Mouse (Mus musculus) mesoderm, embryonic 11.5 days (tissue): ENCODE measurements at regions not wholly inside any gene's neighbourhood (a gene's known extent, or its start where the extent isn't known, plus 50 kb on each side); places are given as distances from the start of the nearest gene placed in this dataset.
A peak's percentile ranks its signal among the peaks of the same experiment; 100 is the strongest.

ENCODE experiments used
- DNase-seq: peaks from one replicate; pipeline ENCODE4 v3.0.0-alpha.2; 2012; ENCODE audit warnings: low read depth, low spot score

GRCm38 (mm10) chr1:56453756-56454155, 183.5 kb downstream of the Hsfy2 start:
- no peak for DNase-seq

GRCm38 (mm10) chr1:56442835-56443234, 194.4 kb downstream of the Hsfy2 start:
- no peak for DNase-seq

- no peak for DNase-seq
Observed at GRCm38 (mm10) chr1:56406786-56407185, 230.4 kb downstream of the Hsfy2 start.

- no peak for DNase-seq
Observed at GRCm38 (mm10) chr1:56403351-56403750, 233.9 kb downstream of the Hsfy2 start.

- DNase-seq, result no peak
Observed at GRCm38 (mm10) chr1:56395832-56396231, 241.4 kb downstream of the Hsfy2 start.

GRCm38 (mm10) chr1:56387086-56387485, 250.1 kb downstream of the Hsfy2 start:
- peak; percentile 14 for DNase-seq

- DNase-seq, result no peak
Observed at GRCm38 (mm10) chr1:56366319-56366718, 270.9 kb downstream of the Hsfy2 start.

- no peak for DNase-seq
Observed at GRCm38 (mm10) chr1:56360857-56361256, 276.4 kb downstream of the Hsfy2 start.

DNA sequence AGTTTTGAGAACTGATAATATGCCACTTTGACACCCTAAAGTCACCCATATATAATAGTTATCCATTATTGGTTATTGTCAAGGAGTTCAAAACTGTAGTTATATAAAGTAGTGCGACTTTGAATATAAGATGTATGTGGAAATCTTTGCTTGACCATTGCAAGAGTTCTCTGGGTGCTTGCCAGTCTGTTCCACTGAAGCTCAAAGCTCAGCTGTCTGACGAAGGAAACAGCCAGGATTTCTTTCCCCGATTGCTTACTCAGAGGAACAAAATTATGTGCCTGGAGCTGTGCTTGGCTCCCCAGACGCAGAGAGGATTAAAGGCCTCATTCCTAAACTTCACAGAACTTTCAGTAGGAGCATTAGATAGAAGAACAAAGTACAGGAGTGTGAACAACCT, 290.6 kb downstream of the Hsfy2 start:
- no peak for DNase-seq

- DNase-seq, result no peak
Observed at GRCm38 (mm10) chr1:56344952-56345351, 292.3 kb downstream of the Hsfy2 start.

DNA sequence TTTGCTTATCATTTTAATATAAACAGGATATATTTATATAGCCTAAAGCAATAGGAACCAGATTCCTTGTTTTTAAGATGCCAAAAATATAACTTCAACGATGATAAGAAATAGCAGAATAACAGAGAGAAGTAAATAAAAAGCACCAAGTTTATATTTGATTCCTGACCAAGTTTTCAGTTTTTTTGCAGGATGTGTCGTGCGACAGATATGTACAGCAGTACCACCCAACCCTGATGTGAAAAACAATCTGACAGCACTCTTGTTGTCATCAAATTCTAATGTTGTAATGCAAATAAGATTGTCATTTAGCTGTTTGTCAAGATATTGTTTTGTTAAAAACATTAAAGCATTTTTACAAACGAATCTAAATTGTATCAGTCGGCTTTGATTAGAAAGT, 309.9 kb downstream of the Hsfy2 start:
- DNase-seq, result no peak

DNA sequence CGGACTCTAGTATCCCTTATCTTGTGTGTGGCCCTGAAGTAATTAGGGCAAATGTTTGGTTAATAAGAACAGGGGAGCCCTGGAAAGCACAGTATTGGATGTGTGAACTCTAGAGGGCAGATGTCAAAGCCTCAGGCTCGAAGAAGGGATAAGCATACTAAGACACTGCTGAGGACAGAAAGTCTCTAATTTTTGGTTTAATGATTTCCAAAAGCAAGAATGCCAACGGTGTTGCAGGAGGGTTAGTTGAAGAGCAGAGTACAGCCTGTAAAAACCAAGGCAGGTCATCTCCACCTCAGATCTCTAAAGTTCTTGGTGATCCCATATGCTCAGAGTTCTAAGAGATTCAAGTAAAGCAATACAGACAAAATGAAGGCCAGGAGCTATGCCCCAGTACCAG, 328.6 kb downstream of the Hsfy2 start:
- DNase-seq, result no peak

- no peak for DNase-seq
Observed at GRCm38 (mm10) chr1:56294391-56294790, 342.8 kb downstream of the Hsfy2 start.

DNA sequence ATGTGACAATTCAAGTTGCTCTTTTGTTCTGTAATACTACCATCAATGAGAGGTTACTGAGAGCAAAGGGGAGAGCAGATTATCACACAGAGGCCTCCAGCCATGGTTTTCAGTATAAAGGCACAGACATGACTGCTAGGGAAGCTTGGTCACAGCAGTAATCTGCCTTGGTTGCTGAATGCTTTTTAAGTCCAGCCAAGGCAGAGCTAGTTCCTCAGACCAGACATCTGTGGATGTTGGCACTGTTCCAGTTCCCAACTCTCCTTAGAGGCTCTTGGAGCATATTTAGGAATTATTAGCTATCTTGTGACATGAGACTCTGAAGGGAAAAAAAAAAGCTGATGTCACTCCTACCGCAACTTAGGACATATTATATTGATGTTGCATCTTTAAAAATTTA, 347.5 kb downstream of the Hsfy2 start:
- peak; percentile 35 for DNase-seq

DNA sequence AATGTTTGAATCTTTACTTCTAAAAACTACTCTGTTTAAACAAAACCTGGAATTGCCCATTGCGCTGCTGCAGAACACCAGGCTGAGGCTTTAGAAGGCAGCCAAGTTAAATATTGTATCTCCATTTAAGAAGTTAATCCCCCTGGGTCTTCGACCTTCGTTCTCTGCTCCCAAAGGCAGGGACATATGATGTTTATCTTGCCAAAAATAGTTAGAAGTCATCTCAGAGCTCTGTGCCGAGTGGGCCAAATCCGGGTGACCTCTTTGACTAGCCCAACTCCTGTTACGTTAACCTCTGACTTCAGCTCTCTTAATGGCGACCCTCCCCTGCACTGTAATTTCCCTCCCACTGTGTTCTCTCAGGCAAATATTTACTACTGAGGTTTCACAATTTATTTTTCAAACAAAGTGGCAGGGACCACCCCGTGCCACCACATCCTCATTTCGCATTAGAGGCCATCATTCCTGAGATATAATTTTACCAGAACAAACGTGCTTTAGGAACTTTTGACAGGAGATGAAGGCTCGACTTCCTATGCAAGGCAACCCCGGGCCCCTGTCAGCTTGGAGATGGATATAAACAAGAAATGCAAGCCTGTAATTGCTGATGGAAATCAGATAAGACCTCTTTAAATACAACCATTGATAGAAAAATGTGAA, 350.7 kb downstream of the Hsfy2 start:
- peak; percentile 17 for DNase-seq

GRCm38 (mm10) chr1:56261708-56262107, 375.5 kb downstream of the Hsfy2 start:
- no peak for DNase-seq

DNA sequence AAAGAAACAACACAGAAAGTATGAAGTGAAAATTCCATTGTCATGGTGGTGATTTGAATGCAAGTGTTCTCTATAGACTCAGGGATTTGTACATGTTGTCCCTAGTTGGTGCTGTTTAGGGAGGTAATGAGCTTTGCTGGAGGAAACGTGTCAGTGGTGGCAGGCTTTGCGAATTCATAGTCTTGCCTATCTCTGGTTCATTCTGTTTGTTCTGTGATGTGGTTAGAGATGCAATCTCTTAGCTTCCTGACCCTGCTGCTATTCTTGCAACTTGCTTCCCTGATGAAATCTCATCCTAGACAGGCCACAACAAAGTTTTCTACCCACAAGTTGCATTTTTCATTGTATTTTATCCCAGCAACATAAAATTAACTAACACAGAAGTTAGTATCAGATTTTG, 376.5 kb downstream of the Hsfy2 start:
- no peak for DNase-seq

- no peak for DNase-seq
Observed at GRCm38 (mm10) chr1:56256839-56257490, 380.3 kb downstream of the Hsfy2 start.

DNA sequence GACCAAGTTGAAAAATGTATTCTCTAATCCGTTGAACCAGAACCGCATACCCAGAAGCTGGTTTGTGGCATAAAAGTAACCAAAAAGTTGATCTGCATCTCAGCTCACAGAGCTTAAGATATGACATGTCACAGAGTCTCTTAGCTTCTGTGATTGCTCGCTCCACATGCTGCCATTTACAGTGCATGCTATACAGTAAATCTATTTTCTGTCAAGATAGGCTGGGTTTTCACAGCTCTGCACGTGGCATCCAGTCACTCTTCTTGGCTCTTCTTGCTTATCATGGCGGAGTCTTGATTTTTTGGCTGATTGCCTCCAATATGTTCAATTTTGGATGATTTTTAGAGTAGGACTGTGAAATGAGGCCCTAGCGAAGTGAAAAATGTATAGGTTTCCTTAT, 397.5 kb downstream of the Hsfy2 start:
- no peak for DNase-seq

DNA sequence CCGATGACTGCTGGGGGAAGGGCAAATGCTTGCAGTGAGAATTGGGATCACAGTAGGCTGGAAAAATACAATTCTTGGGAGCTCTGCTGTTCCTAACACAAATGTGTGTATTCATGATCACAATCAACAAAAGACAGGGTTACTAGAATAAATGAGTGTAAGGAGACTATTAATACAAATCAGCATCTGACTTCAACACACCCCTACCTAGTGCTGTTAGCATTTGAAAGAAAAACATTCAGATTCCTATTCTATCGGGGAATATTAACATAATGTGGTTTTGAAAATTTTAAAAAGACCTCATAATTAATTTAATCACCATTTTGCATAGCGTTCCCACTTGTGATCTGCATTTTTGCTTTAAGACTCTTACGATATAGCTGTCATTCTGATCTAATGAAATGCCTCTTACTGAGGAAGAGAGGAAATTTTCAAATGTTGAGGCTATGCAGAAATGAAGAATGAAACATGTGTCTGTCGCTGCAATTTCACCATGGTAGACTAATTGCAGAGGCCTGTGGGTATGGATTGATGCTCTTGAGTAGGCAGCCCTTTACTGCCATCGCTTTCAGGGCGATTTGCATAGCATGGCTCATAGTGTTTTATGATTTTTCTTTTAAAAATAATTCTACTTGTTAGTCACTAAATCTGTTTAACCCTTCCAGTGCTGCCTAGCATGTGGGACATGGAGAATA, 410.8 kb downstream of the Hsfy2 start:
- DNase-seq, result no peak

- no peak for DNase-seq
Observed at GRCm38 (mm10) chr1:56219700-56220099, 417.5 kb downstream of the Hsfy2 start.

DNA sequence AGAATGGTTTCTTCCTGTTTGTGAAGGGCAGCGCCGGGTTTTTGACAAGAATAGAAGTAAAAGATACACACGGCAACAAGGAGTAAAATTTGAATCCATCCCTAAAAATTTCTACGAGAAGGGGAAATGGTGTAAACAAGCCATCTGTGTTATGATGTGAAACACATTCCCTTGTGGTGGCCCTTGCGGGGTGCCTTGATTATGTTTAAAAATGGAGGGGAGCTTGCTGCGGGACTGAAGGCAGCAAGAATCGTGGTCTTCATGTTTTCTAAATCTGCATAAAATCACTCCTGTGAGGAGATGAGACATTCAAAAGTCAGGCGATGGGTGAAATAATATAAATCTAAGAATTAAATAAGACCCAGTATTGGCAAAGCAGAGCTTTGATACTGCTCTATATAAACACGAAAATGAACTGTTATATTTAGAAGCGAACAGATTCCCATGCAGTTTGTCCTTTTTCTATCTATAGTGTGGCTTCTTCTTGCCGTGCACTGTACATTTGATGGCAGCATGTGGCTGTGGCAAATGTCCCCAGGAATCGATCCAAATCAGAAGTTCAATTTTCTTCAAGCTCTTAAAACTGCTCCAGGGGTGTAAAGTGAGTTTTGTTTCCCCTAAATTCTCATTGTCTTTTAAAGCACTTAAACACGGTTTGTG, 426.4 kb downstream of the Hsfy2 start:
- DNase-seq, result no peak
